Mouse (Mus musculus) CD8-positive naive resting alpha-beta T cell, adult 2 months (primary cell): Measurements from ENCODE around the gene Pgs1.
A peak's percentile ranks its signal among the peaks of the same experiment; 100 is the strongest.

Source experiments
- DNase-seq, 2 experiments: peaks; one replicate each; pipeline ENCODE4 v3.0.0; 2022; ENCODE audit warnings: low read depth in 2 of 2, low spot score in 2 of 2

Gene Pgs1

GRCm38 (mm10) chr11:117962228-117963067, 23.6 kb upstream of the Pgs1 start:
- no peak for DNase-seq

DNA sequence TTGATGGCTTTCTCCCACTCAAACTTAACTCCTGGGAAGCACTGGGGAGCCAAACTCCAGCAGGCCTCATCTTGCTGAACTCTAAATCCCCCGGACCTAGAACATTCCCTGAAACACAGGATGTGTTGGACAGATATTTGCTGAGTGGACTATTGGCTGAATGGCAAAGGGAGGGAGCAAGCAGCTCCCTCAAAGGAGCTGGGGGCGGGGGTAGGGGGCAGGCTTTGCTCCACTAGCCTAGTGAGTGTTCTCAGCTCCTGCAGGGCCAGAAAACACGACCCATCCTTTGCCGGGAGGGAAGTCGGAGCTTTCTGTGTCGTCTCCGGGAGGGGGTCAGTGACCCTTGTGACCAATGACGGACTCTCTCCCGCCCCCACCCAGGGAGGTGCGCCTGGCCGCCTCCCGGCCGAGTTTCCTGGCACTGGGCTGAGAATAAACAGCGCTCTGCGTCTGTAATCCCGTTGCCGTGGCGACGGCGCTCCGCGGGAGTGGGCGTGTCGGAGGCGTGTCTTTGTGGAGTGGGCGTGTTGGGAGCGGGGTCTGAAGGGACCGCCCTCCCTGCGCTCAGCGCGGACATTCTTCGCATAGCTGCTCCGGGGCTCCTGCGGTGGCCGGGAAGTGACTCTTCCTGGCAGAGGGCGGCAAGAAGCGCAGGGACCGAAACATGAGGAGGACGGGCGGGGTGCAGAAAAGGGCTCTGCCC, 22.9 kb upstream of the Pgs1 start:
- DNase-seq: peak; percentile 82 to 94

- DNase-seq: no peak
Measured at GRCm38 (mm10) chr11:117963872-117964271, 22.2 kb upstream of the Pgs1 start.

- no peak for DNase-seq
Measured at GRCm38 (mm10) chr11:117964294-117964693, 21.8 kb upstream of the Pgs1 start.

- no peak for DNase-seq
Measured at GRCm38 (mm10) chr11:117965052-117965451, 21.0 kb upstream of the Pgs1 start.

DNA sequence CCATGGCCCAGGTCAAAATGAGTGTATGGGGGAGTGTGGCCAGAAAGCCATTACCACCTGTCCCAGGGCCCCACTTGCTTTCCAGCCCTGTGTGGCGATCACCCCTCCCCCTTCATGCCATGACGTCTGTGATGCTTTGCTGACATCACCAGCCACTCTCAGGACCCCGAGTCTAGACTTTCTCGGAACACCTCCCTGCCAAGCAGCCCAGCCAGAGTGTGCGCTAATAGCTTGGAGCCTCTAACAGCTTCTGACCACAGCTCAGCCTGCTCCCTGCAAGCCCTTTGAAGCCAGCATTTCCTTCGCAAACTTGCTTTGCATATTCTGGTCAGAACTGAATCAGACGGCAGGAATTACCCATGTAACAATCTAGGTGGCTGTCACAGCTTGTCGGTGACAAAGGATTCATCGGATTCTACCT, 20.5 kb upstream of the Pgs1 start:
- peak; percentile 62 to 65 for DNase-seq

GRCm38 (mm10) chr11:117966506-117967100, 19.5 kb upstream of the Pgs1 start:
- DNase-seq: no peak

DNA sequence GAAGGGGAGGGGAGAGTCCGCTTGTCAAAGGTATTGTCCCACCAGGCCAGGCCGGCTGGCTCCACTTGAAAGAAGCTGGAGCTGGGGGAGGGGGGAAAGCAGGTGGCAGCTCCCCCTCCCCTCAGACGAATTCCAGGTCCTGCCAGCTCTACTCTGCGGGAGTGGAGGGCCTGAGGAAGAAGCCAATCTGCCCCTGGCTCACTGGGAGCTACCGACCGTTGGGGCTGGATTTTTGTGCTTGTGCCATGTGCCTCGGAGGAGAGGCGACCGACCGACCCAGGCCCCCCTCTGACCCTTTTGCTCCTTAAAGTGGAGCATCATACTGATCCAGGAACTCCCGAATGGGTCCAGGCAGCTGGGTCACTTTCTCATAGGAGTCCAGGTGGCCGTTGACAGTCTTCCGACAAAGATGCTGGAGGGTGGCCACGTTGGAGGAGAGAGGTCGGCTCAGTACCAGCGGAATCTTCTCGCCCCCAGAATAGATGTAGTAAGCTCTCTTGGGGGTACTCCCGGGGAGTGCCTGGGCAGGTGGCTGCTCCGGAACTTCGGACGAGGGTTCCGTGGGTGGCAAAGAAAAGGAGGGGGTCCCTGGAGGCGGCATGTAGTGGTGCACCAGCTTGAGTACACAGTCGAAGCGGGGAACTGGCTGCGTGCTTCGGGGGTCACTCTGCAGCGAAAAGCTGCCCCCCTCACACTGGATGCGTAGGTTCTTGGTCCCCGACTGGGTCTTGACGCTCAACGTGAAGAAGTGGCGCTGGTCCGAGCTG, 18.7 kb upstream of the Pgs1 start:
- DNase-seq: no peak

DNA sequence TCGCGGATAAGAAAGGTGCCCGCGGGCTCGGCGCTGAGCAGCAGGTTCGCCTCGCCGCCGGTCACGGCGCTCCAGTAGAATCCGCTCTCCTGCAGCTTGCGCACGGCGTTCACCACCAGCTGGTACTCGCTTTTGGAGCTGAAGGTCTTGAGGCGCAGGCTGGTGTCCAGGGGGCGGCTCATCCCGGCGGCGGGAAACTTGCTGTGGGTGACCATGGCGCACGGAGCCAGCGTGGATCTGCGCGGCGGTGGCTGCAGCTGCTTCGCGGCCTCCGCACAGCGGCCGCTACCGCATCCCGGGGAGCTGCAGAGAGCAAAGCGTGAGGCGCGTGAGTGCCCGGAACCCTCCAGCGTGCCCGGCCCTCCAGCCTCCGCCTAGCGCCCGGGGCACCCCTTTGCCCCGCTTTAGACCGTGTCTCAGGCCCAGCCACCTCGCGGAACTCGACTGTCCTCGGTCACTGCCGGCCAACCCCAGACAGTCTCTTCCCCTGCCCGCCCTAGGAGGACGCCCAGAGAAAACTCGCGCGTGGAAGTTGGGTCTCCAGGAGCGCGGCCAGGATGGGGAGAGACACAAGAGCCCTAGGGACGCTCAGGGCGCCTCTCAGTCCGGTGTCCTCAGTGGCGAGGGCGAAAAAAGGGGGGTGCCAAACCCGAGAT, 17.9 kb upstream of the Pgs1 start:
- DNase-seq: peak in 1 of 2 experiments; percentile 24

DNA sequence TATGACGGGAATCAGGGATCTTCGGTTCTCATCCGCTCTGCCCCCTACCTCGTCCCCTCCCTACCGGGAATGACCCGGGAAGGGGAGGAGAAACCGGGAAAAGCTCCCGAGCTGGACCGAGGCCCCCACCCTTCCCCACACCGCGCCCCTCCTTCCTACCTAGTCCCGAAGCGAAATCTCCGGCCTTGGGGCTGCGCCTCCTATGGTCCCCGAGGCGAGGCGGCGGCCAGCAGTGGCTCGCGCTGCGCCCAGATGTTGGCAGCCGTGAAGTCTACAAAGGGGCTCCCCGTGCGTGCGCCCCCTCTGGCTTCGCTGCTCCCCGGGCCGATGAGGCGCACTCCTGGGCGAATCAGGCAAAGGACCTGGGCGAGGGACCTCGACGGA, 17.4 kb upstream of the Pgs1 start:
- no peak for DNase-seq

- peak; percentile 66 to 70 for DNase-seq
Measured at GRCm38 (mm10) chr11:117969100-117969944, 16.8 kb upstream of the Pgs1 start.

GRCm38 (mm10) chr11:117969945-117970872, 15.9 kb upstream of the Pgs1 start, which contains the start of gene Socs3:
Gene Socs3 (minus strand): TSS chr11:117970047.
- DNase-seq: peak; percentile 94 to 97

DNA sequence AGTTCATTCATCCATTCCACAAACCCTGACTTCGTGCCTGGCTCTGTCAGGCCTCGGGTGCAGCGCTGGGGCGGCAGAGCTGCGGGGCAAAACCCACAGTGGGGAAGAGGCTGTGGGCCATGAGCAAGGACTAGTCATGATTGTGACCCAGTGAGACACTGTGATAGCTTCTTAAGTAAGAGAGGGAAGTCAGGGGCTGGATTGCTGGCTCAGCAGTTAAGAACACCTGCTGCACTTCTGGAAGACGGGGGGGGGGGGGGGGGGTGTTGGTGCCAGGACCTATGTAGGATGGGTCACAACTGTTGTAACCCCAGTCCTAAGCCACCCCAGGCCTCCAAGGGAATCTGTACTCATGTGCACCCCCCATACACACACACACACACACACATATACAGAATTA, 15.0 kb upstream of the Pgs1 start:
- no peak for DNase-seq

- no peak for DNase-seq
Measured at GRCm38 (mm10) chr11:117971646-117972242, 14.3 kb upstream of the Pgs1 start.

DNA sequence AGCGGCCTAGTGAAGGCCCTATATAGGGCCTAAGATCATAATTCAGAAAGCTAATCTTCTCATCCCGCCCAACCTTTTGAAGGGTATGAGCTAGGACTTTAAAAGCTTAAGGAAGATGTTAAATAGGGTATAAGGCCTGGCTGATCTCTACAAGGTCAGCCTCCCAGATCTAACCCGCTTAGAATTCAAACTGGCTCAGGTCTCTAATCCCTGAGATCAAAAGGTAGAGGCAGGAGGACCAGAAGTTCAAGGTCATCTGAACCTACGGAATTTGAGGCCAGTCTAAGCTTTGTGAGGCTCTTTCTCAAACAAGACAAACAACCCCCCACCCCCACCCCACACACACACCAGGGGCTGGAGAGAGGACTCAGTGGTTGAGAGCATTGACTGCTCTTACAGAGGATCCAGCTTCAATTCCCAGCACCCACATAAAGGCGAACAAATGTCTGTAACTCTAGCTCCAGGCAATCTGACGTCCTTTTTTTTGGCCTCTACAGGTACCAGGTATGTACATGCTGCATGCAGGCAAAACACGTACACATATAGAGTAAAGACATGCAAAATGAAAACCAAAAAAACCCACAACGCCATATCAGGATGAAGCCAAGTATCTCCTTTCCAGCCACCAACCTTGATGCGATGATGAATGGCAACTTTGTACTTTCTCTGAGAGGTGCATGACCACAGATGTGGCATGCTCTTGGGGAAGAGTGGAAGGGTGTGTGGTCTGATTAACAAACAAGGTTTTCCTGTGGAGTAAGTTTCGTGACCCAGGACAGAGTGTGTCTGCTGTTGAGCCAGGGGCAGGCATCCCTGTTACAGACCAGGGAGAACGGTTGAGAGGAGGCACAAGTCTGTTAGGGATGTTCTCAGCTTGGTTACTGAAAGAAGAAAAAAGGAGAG, 13.2 kb upstream of the Pgs1 start:
- DNase-seq: no peak

- DNase-seq: no peak
Measured at GRCm38 (mm10) chr11:117973569-117973968, 12.5 kb upstream of the Pgs1 start.
